Mouse (Mus musculus) gastrocnemius, postnatal 14 days (tissue): ENCODE results near the gene Rpl38. TPM values are rescaled to one million over a fixed set of nuclear protein-coding genes. Genes with fewer than 3 reads are reported as not detected.

ENCODE experiments used
- DNase-seq: peaks from one replicate; pipeline ENCODE4 v3.0.0; 2021; ENCODE audit warnings: mixed read lengths
- intact Hi-C: fragments of 180-260 bp; cut with DNase I; formaldehyde crosslinking; loops from one replicate; pipeline ENCODE4 v1.15.1; 2025; ENCODE audit warnings: low total_unique reads
- total RNA-seq, 2 experiments: library from RNA; stranded (reverse); gene quantifications; 2 replicates each; pipeline ENCODE4 v1.2.3; 2021

Rpl38 gene
- total RNA-seq, 2 experiments from 2014 or later, result 832 to 884 TPM

DNA sequence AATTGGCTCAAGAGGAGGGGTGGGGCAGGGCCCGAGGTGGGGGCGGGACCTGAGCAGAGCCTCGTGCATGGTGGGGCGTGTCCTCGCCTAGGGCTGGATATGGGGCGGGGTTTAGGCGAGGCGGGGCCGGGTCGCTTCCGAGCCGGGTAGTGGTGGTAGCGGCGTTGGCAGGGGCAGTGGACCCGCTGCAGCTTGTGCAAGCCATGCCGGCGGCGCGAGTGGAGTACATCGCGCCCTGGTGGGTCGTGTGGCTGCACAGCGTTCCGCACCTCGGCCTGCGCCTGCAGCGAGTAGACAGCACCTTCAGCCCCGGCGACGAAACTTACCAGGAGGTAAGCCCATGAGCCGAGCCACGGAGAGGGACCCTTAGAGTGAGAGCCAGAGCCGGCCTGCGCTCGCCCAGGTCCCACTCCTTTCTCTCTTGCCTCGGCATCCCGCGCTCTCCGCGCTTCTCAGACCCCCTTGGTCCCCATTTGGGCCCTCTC lies 7.1 kb downstream of the Rpl38 start, which contains the start of gene Ttyh2:
Gene Ttyh2 (plus strand): TSS at position 91 of the 485 bp plus-strand sequence.
- intact Hi-C loops, result loop anchor here (10.0 kb wide), 1 partner anchor 49 kb away; the partner anchor contains the start of gene Dnaic2
- peak; percentile 91 for DNase-seq

DNA sequence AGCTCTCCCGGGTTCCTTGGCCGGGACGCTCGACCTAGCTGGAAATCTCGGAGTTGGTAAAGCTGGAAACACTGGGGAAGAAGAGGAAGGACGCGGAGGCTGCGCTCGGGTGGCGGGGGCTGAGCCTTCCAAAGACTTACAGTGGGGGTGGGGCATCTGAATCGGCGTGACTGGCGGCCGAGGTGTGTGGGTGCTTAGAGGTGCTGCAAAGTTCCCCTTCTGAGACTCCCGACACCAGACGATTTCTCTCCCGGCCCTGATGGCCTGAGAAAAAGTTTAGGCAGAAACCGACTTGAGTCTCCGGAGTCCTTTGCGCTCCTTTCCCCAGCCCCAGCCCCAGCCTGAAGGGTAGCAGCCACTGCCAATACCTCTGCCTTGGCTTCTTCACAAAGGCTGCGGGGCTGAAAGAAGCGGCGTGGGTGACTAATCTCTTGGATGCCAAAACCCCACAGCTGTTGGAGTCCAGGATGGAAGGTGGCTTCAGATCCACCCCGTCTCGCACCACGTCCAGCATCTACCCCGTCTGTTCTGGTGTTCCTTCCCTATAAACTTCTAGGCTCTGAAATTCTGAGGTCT lies 7.6 kb downstream of the Rpl38 start:
- DNase-seq, result peak; percentile 67
- intact Hi-C loops, result loop anchor here (10.0 kb wide), 1 partner anchor 49 kb away; the partner anchor contains the start of gene Dnaic2

DNA sequence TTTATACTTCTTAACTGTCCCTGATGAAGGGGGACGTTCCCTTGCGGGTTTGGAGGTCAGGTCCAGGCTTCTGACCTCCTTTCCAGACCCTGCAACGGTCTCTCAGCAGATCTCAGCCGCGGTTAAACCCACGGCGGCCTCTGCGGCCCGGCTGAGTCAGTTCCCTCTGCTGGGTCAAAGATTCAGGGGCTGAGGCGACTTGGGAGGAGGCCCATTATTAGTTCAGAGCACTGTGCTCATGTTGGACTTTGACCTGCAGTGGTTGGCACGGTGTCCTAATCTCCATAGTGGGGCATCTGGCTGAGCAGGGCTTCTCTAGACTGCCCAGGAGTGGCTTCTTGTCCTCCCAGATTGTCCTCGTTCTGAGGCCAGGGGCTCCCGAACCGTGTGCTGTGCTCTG lies 8.1 kb downstream of the Rpl38 start:
- peak; percentile 48 for DNase-seq
- intact Hi-C loops, result loop anchor here (10.0 kb wide), 1 partner anchor 48 kb away; the partner anchor contains the start of gene Dnaic2

DNA sequence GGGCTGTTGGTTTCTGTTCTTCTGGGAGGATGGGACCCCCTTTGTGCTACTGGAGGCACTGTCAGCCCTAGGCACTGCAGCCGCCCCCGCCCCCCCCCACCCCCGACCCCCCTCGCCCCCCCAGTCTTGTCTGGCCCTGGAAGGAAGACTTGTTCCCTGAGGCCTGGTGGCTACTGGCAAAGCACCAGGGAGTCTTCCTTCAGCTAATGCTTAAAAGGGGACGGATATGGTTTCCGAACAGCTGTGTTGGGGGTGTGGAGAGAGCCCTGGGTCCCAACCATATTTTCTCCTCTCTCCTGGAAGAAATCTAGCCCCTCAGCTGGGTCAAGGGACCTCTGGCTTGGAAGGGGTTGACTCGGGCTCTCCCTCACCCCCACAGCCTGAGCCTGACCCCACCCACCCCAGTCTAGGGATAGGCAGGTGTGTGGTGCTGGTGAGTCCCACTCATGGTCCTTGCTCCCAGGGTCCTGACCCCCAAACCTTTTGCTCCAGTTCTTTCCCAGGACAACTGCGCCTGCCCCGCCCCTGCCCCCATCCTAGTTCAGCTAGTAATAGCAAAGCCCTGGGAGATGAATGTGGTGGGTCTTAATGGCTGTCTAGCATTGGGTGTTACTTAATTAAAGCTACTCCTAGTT lies 8.7 kb downstream of the Rpl38 start:
- intact Hi-C loops, result loop anchor here (10.0 kb wide), 1 partner anchor 48 kb away; the partner anchor contains the start of gene Dnaic2
- peak; percentile 72 for DNase-seq

DNA sequence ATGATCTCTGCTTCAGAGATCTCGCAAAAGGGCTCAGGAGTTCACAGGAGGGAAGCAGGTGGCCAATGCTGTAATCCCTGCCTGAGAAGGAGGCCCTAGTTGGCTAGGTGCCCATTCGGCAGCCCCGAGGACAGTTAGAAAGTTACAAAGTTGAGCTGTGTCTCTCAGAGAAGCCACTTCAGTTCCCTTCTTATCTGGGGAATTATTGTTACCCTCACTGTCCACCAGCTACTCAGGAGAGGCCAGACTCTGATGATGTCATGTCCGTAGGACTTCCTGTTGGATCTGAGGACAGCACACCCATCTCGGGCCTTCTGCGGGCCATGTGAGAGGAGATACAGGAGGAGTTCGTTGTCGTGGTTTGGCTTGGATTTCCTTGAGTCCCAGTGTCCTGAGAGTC lies 11.3 kb downstream of the Rpl38 start:
- intact Hi-C loops, result loop anchor here (10.0 kb wide), 1 partner anchor 45 kb away; the partner anchor contains the start of gene Dnaic2
- no peak for DNase-seq

DNA sequence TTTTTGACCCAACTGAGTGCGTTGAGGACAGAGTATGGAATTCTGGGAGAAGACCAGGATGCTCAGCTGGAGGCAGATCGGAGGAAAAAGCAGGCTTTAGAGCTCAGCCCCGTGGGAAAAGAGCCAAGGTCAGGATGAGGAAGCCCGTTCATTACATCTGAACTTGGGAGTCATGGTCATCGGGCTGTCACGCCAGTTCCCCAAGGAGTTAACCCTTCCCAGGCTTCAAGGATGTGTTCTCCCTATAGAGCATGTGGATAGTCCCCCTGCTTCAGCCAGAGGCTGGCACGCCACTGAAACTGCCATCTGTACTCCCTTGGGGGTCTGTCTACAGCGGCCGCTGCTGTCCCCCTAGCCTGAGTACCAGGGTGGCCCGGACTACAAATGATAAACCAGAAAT lies 12.0 kb downstream of the Rpl38 start:
- intact Hi-C loops, result no loop called here
- no peak for DNase-seq

DNA sequence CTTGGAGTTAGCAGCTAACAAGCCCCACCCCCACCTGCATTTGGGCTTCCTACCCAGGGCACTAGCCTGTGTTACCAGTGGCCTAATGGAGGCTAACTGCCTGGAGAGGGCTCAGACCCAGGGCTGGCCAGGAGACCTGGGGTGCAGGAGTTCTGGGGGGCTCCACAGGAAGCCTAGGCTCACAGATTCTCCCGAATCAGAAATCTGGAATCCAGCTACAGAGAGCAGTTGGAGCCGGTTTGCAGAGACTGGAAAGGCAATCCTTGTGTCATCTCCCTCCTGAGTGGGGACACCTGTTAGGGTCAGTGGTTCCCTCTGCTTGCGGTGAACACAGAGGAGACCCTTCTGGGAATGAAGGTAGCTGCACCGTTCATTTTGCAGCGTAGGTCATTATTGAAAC lies 12.7 kb downstream of the Rpl38 start:
- DNase-seq, result no peak
- intact Hi-C loops, result no loop called here

DNA sequence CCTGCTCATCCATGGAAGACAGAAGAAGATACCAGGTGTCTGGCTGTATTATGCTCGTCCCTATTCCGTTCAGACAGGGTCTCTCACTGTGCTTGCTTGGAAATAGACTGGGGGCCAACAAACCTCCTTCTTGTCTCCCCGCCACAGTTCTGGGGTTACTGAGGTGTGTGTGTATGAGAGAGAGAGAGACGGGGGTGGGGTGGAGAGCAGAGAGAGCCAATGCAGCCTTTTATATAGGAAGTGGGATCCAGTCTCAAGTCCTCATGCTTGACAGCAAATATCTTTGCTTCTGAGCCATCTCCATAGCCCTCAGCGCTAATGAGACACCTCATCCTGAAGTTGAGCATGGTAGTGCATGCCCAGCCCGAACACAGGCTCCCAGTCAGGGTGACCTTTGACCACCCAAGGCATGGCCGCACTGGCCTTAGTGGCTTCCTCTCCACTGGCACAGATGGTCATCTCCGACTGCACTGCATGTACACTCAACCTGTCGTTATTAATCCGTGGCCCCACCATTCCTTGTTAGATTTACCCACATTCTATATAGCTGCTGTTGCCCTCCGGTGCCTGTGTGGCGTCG lies 14.1 kb downstream of the Rpl38 start:
- DNase-seq, result no peak
- intact Hi-C loops, result no loop called here

DNA sequence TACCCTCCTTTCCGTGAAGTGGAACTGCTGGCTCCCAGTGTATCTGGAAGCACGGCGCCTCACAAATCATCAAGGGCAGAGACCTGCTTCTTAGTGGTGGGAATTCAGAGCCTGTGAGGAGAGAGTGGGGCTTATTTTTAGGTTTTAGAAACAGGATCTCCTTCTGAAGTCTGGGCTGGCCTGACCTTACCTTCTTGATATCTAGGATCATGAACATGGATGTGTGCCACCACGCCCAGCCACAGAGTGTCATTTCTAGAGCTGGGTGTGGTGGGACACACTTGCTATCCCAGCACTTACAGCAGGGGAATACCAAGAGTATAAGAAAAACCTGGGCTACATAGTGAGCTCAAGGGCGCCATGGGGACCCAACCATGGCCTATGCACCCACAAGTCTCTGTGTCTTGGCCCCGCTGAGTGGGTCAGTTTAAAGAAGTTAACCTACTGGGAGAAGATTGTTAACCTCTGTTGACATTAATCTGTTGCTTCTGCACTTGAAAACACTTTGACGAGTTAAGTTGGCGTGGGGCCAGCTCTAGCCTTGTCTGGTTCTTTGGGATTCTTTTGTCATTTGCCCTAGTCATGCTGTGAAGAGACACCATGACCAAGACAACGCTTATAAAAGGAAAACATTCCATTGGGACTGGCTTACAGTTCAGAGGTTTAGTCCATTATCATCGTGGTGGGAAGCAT lies 14.9 kb downstream of the Rpl38 start:
- no peak for DNase-seq
- intact Hi-C loops, result no loop called here

DNA sequence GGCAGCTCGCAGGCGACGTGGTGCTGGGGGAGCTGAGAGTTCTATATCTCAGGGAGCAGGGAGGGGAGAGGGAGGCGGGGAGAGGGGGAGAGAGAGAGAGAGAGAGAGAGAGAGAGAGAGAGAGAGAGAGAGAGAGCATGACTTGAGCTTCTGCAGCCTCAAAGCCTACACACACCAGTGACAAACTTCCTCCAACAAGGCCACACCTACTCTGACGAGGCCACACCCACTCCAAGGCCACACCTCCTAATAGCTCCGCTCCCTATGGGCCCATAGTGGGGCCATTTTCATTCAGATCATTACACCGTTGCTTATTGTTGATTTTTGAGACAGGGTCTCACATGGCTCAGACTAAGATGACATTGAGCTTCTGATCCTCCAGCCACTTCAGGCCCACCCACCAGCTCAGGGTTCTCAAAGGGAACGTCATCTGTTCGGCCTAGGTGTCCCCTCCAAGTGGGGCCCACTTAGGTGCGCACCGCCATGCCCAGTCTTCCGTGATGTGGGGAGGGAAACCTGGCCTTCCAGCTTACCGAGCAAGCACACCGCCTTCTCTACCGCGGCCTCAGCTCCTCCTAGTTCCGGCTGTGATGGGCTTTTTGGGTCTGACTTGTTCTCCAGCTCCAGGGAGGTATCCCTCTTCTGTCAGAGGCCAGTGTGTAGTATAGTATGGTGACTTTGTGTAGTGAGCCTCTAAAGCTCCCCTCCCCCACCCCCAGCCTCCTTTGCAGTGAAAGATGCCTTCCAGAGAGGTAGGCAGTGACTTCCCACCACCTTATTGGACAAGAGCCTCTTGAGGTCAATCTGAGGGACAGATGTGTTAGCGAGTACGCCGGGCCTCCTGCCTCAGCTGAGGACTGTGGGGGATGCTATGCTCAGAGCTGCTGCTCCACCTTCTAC lies 15.6 kb downstream of the Rpl38 start:
- no peak for DNase-seq
- intact Hi-C loops, result no loop called here

DNA sequence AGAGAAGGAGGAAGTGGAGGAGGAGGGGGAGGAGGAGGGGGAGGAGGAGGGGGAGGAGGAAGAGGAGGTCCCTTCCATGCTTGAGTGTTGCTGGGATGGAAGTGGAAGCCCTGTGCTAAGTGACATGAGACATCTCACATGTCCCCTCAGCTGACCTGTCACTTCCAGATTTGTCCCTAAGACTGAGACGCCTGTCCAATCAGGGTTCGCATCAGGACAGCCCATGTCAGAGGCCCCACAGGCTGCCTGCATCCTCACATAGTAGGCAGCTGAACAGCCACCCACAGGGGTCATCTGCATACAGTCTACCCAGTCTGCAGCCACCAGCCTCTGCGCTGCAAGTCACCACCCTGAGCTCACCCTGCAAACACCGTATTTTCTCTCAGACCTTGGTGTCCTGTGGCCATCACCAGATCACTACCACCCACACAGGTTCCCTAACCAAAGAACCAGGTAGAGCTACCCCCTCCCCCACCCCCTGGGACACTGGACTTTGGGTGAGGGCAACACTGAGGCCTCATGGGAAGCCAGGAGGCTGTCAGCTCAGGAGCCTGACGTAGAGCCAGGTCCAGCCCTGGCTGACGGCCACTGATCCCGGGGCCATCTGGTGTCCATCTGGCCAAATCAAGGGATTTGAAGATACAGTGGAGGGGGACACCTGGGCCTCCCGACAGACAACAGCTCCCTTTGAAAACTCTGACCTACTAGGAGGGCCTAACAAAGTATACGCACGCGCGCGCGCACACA lies 16.5 kb downstream of the Rpl38 start:
- intact Hi-C loops, result no loop called here
- DNase-seq, result peak; percentile 56

DNA sequence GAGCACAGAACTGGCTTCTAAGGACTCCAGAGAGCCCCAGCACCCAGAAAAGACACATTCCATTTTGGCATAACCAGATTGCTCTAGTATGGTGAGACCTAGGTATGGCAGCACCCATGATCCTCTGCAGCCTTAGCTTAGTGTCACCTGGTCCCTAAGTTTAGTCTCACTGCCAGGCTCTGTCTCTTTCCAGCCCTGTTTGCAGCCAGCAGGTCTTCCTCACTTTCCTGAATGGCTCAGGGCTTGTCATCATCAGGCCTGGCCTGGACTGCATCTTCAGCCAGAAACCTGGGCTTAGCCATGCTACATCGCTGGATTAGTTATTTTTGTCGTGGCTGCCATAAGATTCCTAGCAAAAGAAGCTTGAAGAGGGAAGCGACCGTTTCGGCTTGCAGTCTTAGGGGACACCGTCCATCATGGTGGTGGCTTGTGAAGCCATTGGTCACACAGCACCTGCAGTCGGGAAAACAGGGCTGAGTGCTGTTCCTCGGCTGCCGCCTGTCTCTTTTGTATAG lies 17.3 kb downstream of the Rpl38 start:
- DNase-seq, result no peak
- intact Hi-C loops, result no loop called here

DNA sequence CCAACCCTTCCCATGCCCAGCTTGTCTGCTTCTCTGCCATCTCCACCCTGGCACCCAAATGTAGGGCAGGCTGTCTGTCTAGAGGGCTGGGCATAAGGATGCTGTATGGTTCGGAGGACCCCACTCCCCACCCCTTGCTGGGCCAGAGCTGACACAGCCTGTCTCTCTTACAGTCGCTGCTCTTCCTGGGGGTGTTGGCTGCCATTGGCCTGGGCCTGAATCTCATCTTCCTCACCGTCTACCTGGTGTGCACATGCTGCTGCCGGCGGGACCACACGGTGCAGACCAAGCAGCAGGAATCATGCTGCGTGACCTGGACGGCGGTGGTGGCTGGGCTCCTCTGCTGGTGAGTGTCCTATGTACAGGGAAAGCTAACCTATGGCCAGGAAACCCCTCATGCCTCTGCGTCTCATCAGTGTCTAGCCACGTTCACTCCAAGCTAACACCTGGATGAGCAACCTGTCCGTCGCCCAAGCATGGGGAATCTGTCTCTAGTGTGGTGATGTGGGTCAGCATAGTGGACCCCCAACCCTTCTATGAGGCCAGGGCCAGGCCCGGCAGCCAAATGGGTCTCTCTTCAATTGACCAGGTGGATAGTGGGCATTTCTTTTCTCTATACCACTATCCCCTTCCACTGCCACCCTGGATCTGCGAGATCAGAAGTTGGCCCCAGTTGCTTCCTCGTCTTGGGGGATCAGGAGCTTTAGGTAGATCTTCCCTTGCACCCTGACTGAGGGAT lies 18.1 kb downstream of the Rpl38 start:
- intact Hi-C loops, result no loop called here

DNA sequence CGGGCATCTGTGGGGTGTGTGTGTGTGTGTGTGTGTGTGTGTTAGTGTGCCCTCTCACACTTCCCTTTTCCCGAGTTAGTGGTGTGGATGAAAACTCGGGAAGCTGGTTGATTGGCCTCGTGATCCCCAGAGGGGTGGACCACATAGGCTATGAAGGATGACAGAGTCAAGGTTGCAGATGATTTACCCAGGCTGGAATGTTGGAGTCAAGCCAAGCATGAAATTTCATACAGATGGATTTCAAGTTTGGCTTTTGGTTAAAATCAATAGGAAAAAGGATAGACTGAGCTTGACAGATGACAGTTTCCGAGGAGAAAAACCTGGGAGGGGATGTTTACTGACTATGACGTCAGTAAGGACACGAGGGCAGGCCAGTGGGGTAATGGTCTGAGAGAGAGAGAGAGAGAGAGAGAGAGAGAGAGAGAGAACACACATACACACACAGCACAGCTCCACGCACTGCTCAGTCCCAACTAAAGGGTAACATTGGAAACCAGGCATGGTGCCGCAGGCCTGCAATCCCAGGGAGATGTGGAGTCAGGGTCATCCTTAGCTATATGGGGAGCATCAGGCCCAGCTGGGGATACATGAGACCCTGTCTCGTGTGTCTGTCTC lies 19.4 kb downstream of the Rpl38 start:
- intact Hi-C loops, result no loop called here
- DNase-seq, result no peak

More for the DNA sequence above, 18.1 kb downstream of the Rpl38 start:
- no peak for DNase-seq

DNA sequence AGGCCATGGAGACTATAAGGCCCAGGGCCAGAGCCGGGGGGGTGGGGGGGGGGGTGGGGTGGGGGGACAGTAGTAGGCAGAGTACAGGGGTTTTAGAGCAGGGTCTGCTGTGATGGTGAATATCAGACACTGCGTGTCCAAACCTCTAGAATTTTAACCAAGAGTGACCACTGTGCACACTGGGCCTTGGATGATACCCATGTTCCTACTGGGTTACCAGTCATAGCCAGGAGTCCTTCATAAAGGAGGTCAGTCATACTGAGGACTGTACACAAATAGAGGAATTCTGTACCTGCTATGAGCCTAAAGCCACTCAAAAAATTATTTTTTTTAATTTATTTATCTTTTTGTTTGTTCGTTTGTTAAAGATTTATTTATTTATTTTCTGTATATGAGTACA lies 20.4 kb downstream of the Rpl38 start:
- DNase-seq, result no peak
- intact Hi-C loops, result no loop called here

DNA sequence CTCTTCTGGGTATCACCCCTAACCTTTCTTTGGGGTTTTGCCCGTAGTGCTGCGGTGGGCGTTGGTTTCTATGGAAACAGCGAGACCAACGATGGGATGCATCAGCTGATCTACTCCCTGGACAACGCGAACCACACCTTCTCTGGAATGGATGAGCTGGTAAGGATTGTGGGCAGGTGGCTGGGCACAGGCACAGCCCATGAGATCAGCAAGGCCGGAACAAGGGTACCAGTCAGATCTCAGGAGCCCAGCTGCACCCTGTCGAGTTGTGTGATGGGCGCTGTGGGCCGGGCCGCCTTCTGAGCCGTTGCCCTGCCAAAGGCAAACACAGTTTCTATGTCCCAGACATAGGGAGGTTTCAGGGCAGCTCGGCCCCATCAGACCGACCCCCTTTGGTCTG lies 21.9 kb downstream of the Rpl38 start:
- no peak for DNase-seq
- intact Hi-C loops, result no loop called here
